Mouse (Mus musculus): ENCODE results near the gene Stoml2. TPM values are rescaled to one million over a fixed set of nuclear protein-coding genes. Genes with fewer than 3 reads are reported as not detected.
"Not testable (repeated sequence)": the region's sequence is repeated elsewhere in the genome, so short reads cannot be mapped to it uniquely, and the experiment has no call there.

Gene Stoml2
- total RNA-seq, 1 experiment from 2014 or later: 200 TPM

DNA sequence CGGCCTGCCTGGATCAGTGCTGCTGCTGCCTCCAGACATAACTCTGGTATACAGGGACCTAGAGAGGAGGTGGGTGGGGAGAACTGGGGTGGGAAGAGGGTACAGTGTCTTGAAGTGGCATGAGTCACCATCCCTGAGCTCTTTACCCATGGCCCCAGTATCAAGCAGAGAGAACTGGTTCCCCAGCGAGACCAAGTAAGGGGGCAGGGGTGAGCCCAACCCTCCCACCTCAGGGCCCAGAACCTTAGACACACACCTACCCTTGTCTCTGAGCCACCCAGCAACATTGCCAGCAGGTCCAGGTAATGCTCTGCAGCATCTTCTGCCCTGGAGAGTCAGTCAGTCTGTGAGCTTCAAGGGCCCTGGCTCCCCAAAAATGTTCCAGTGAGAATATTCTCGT lies 26.6 kb downstream of the Stoml2 start:
- DNase-seq: no peak

DNA sequence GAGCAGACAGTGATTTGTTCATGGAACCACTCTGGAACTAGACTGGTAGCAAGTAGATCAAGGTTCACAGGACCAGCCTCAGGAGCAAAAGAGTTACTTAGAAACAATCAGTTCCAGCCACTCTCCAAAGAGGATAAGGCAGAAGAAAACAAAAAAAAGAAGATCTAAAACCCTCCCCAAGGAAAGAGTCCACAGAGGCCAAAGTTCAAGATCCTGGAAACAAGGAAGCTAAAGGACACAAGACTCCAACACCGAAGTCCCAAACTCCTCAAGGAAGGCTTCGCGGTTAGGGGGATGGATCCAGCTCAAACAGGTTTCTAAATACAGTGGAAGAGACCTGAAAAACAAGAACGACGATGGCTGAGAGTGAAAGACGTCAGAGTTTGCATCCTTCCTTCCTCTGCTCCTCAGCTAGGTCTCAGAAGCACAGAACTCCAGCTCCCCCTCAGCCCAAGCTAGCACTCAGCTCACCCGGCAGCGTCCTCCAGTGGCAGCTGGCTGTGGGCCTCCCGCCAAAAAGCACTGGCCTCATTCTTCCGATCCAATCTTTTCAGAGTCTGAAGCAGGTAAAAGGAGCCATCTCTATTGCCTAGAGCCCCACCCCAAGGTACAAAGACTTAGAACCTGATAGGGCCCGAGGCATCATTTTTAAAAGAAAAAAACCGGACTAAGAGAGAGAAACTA lies 28.6 kb downstream of the Stoml2 start:
- no peak for DNase-seq

DNA sequence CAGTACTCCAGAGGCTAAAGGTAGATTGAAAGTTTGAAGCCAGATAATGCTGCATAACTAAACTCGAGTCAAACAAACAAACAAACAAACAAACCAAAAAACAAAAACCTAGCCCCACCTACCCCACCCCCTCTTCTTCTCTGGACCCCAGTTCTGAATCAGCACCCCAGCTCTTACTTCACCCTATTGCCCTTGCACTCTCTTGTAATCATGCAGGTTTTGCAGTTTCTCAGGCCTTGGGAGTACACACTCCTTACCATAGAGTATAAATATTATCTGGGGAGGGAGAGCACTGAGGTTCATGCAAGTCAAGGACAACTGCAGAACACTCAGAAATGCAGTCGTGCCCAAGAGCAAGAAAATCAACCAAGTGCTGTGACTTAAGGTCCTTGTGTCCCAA lies 30.2 kb downstream of the Stoml2 start:
- DNase-seq: no peak

DNA sequence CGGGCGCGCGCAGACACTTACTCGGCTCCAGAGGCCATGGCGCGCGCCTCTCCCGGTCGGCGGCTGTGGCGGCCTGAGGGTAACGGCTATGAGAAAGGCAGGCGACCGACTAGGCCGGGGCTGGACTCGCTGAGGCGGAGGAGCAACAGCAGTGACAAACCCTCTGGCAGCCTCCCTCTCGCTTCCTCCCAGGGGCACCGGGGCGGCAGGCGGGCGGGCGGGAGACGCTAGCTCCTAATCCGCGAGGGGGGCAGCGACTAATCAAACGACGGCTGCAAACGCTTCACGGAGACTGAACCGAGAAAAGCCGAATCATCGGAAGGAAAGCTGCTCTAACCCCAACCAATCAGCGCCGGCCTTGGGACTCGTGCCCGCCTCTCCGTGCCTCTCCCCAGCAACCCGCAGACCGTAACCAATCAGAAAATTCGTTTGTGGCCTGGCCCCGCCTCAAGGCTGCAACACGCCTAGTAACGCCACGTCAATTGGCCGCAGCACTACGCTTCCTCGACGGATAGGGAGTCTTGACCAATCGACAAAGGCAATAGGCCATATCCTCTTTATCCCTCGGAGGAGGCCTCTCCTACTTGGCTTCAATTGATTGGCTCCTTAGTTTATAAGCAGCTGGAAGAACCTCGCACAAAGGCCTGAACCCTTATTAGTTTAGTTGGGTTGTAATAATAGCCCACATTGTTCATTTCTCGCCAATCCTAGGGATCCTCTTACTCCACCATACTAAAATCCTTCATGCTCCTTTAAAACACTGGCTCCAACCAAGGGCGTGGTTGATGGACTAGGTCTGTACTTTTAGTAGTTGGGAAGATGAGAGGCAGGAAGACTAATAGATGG lies 31.1 kb downstream of the Stoml2 start, which contains the start of gene Vcp:
Gene Vcp, minus strand, starts transcription at position 367 of the 846 bp plus-strand sequence.
- peak; percentile 99 for DNase-seq

DNA sequence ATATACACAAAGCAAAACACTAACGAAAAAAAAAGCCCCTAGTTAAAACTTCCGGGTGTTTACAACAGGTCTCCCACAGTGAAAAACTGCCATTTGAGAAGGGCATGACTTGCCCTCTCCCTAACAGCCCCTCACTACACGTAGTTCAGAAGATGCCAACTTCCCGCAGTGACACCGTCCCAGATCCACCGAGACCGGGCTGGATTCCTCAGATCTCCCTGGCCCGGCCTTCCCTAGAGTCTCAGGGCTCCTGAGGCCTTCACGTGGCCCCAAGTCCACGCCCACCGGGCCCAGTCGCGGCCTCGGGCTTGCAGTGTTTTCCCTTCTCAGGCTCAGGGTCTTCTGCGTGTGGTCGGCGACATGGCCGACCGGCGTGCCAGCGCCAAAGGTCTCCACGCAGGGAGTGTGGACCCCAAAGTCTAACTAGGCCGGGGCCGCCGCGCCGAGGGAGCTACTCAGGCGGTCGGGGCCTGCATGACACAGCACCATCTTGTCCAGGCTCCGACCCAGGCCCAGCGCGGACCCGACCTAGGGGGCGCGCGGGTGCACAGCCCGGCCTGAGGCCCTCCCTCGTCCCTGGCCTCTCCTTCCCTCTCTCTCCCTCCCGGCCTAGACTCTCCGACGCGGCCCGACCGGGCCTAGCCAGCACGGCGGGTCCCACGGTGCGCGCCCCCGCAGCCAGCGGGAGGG lies 31.9 kb downstream of the Stoml2 start:
- DNase-seq: peak; percentile 91

DNA sequence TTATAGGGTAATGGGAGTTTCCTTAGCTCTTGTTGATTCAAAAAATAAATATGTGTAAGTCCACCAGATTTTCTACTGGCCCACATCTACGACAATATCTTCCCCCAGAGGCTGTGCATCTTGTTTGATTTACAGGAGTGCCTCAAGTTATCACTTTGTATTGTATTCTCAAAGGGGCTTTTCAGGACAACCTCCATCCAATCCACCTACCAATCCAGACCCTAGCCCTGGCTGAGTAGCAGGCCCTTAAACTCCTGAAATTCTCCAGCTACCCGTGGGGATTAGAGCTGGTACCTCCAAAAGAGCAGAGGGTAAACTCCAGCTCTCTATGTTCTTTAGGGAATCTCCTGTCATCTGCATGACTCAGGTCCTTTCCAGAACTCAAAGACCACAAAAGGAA lies 33.5 kb downstream of the Stoml2 start:
- no peak for DNase-seq

DNA sequence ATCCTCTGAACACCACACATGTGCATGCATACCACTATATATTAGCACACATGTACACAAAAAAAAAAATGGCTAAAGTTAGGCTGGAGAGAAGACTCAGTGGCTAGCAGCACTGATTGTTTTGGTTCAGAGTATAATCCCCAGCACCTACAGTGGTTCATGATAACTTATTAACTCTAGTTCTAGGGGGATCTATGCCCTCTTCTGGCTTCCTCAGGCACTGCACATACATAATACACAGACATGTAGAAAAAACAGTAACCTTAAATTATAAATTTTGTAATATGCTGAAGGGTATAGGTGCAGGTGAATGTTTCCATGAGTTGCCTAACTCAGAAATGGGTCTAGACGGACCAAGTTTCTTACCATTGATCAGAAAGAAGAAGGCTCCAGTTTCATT lies 43.2 kb downstream of the Stoml2 start:
- DNase-seq: no peak

DNA sequence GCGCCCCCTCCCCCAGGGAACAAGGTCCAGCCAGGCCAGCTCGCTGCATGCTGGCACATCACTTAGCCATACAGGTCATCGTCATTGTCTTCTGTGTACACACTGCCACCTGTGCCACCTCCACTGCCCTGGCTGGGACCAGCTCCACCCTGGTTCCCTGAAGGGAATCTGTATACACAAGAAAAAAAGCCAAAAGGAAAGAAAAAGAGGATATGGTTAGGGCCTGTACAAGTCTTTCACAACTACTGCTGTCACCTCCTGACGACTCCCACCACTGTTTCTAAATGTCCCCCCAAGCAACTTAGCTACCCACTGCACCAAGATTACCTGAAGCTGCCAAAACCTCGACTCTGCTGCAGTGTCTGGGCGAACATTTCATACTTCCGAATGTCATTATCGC lies 51.0 kb downstream of the Stoml2 start:
- not testable (repeated sequence) for DNase-seq

DNA sequence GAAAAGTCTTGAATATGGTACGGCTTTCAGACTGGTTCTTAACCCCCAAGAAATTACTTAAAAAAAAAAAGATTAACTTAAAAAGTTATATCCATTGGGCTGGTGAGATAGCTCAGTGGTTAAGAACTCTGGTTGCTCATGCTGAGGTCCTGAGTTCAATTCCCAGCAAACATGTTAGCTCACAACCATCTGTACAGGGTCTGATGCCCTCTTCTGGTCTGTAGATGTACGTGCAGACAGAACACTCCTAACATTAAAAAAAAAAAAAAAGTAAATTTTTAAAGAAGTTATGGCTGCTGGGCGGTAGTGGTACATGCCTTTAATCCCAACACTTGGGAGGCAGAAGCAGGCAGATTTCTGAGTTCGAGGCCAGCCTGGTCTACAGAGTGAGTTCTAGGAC lies 53.4 kb downstream of the Stoml2 start:
- DNase-seq: no peak

Other genes with a start within 250 kb of the Stoml2 start
- gene Fam205a1, start 177.8 kb downstream of the Stoml2 start, total RNA-seq (2021): not detected in 2 replicates
- 0.11 TPM in 1 of 2 replicates, not detected in the other for gene Gm12394, start 174.9 kb downstream of the Stoml2 start, total RNA-seq (2021)
- not detected in 2 replicates for gene Fam205c, start 157.5 kb downstream of the Stoml2 start, total RNA-seq (2021)
- gene Phf24, start 115.0 kb downstream of the Stoml2 start, total RNA-seq (2021): 0.56 and 3.8 TPM in 2 replicates
- 17.6 and 18.4 TPM in 2 replicates for gene Dnajb5, start 81.9 kb downstream of the Stoml2 start, total RNA-seq (2021)
- not detected in 2 replicates for gene 1700022I11Rik, start 62.1 kb downstream of the Stoml2 start, total RNA-seq (2021)
- 265 and 269 TPM in 2 replicates for gene Vcp, start 31.2 kb downstream of the Stoml2 start, total RNA-seq (2021)
- 8.7 and 10.2 TPM in 2 replicates for gene Fancg, start 21.2 kb downstream of the Stoml2 start, total RNA-seq (2021)
- gene Pigo, start 5.9 kb downstream of the Stoml2 start, total RNA-seq (2021): 16.8 and 17.3 TPM in 2 replicates
- 36.6 and 40.8 TPM in 2 replicates for gene Fam214b, start 14.5 kb upstream of the Stoml2 start, total RNA-seq (2021)
- 12.1 and 13.9 TPM in 2 replicates for gene Unc13b, start 27.2 kb upstream of the Stoml2 start, total RNA-seq (2021)
- gene Atp8b5, start 235.4 kb upstream of the Stoml2 start, total RNA-seq (2021): 0.56 and 0.67 TPM in 2 replicates

Measured in adrenal gland, postnatal 14 days (tissue).